Mouse (Mus musculus) fat pad, adult 2 months (tissue): Measurements from ENCODE around the gene Hexa.

Source experiments
- DNase-seq: peaks from one replicate; pipeline ENCODE4 v3.0.0-alpha.2; 2011; ENCODE audit warnings: low read depth, low spot score; ENCODE audit errors: extremely low read depth

Gene Hexa

DNA sequence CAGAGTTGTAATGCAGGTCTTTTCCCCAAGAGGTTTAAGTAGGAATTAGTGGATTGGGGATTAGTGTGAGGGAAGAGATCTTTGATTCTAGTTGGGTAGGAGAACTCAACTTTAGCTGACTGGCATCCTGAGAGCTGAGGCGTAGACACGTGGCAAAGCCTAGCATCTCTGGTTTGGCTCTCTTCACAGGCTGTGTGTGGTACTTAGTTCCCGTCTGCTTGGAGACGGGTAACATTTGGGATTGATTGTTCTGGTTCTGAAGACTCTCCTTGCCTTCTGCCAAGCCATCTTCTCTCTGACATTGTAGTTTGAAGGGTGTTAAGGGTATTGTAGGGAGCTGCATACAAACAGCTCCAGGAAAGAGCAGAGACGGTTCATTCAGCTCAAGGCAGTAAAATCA, 13.3 kb downstream of the Hexa start:
- no peak for DNase-seq

DNA sequence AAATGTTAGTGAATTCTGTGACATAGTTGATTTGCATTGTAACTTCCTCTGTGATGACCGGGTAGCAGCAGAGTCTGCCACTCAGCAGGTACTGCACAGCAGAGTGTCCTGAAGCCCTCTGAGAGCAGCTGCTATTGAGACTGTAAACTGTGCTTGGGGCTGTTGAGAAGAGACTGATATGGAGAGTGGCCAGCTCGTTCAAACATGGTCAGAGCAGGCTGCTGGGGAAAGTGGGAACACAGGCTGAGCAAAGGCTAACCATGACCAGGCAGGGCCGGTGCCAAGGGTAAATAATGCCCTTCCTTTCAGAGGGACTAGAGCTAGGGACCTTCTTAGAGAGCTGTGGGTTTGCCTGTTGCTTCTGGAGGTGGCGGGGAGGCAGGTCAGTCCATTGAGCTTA, 14.4 kb downstream of the Hexa start:
- DNase-seq: no peak

DNA sequence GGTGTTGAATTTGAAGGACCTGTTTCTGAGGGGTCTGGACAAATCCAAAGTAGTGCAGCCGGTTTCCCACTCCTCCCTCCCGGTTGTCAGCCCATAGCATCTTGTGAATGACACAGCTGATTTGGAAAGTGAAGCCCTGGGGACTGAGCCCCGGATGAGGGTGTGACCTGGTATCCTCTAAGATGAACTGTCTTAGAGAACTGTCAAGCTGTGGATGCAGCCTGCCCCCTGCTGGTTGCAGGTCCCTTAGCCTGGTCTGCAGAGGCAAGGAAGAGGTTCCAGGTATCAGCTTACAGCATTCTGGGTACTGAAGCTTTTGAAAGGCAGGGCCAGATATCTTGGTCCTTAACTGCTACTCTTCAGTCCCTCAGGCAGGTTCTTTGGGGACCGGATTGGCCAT, 26.3 kb downstream of the Hexa start:
- no peak for DNase-seq

DNA sequence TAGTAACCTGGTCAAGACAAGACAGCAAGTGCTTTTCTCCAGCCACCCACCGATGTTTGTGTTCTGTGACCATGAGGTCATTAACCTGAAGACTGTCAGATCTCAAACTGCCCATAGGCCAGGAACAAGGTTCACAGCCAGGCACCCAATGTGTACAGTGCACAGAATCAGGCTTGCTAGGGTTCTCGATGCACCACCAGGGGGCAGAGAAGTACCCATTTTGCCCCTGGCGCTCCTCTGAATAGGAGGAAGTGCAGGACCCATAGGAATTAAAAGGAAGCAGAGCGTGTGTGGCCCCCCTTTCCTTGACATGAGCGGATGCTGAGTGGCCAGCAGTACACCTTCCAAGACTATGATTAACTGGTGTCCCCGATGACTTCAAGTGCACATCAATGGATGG, 27.8 kb downstream of the Hexa start:
- DNase-seq: no peak

DNA sequence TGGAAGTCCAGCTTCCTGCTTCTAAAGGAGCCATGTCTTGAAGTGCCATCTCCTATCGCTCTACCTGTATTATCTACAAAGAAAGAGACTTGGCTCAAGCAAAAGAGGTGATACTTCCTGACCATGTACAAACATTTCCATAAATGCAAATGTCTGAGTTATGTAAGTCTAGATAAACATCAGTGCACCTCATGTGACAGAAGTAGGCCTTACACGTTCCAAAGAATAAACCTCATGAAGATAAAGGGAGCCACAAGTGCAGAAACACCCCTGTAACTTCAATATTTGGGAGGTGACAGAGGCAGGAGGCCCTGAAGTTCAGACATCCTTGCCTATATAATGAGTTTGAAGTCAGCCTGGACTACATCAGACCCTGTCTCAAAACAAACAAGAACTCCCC, 32.5 kb downstream of the Hexa start:
- no peak for DNase-seq

DNA sequence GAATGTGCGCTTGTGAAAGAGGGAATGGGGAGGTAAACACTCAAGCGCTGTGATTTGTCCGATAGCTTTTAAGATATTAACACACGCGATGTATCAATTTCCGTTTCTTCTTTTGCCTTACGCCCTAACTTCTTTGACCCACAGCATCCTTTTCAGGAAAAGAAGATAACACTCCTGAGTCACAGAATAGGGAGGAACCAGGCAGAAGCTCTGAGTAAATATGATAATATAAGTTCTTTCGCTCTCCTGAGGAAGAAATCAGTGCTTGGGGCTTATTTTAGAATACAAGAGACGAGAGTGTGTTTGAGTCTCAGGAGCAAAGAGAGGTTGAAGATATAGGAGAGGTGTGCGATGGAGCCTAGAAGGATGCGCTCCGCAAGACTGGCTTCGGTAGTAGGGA, 38.1 kb downstream of the Hexa start:
- DNase-seq: no peak

DNA sequence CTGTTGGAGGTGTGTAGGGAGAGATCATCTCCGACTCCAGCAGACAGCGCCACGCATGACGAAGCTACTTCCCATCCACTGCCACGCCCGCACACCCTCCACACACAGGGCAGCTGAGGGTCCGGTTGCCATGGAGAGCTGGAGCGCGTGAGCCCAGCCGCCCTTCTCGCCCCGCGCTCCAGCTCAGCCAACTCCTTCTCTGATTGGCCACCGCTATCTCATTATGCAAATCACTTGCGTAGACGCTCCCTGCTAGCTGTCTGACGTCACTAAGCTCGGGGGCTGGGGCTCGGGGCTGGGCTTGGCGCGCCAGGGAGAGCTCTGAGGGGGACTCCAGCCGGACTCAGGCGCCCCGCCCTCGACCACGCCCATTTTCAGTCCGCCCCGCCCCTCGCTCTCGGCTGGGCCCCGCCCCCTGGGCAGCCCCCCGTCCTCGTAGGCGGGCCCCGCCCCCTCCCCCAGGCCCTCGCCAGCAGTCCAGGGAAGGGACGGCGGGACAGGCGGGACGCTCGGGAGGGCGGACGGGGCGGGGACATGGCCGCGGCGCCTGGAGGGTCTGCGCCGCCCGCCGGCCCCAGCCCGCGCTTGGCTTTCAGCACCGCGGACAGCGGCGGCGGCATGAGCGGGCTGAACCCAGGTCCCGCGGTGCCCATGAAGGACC, 38.6 kb downstream of the Hexa start, which contains the start of gene Celf6:
Celf6 (plus strand) TSS at position 74 of the 661 bp plus-strand sequence.
- no peak for DNase-seq

DNA sequence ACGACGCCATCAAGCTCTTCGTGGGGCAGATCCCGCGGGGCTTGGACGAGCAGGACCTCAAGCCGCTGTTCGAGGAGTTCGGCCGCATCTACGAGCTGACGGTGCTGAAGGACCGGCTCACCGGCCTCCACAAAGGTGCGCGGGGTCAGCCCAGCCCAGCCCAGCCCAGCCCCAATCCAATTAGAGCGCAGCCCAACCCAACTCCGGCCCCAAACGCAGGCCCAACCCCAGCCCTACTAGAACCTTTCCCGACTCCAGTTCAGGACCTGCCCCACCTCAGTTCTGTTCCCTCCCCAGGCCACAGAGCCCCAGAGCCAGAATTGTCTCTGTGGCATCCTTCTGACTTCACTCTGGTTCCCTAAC, 39.1 kb downstream of the Hexa start:
- DNase-seq: no peak

DNA sequence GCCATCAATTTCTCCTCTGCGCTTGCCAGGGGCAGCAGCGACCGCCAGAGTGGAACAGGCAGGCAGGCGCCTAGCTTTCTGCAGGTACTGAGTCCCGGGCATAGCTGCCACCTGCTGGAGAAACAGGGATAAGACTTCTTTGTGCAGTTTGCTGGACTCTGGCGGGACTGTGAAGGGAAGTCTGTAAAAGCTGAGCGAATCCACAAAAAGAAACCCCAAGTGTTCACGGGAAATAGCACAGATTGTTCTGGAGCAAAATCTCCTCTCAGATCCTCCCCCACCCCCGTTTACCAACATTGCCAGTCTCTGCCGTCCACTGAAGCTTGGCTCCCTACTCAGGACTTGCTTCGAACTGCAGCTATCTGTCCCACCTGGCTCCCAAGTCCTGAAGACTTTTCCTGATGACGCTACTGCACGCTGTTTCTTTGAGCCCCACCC, 45.5 kb downstream of the Hexa start:
- no peak for DNase-seq

DNA sequence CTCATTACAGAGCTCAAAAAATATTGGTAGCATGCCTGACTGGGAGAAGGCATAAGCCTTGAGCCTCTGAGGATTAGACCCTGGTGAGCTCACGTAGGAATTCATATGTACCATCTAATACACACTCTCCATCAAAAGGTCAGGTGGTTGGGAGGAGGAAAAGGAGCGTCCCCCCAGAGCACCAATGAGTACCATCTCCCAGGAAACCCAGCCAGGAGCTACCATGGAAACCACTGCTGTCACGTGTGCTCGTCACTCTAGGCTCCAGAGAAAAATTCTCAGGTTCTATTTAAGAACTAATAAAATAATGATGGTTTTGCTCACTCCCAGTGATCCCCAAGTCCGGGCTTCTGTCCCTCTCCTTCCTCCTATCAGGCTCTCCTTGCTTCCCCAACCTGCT, 48.9 kb downstream of the Hexa start:
- no peak for DNase-seq

DNA sequence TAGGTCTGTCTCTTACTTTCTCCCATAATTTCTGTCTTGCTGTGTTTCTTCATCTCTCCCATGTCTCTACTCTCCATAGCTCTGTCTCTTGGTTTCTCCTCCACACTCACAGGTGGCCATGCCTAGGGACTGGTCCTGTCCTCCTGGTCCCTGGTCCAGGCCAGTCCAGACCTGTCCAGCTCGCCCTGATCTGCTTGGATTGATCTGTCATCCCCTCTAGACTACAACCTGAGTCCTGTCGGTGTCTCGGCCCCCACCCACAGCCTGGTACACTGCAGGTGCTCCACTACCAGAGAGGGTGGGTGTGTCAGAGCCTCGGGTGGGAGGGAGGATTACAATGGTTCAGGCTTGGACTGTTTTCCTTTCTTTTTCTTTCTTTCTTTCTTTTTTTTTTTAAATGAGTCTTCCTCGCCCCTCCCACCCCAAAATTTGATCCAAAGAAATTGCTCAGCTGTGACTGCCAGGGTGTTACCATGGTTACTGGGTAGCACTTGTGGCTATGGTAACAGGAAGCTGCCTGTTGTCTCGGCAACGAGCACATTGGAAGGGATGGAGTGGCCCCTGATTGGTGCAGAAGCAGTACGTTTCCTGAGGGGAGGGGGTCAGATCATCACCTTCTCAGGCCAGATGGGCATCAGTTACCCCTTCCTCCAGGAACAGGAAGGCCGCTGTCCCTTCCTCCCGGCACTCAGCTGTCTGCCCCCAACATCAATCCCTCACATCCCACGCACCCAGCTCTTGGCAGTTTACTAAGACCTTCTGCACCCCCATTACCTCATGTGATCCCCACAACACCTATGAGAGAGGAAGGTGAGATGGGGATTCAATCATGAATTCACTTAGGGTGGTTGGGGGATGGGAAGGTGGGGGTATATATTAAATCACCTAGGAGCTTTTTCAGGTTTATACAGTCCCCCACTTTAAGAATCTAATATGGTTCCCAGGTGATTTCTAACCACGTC, 49.7 kb downstream of the Hexa start:
- no peak for DNase-seq

DNA sequence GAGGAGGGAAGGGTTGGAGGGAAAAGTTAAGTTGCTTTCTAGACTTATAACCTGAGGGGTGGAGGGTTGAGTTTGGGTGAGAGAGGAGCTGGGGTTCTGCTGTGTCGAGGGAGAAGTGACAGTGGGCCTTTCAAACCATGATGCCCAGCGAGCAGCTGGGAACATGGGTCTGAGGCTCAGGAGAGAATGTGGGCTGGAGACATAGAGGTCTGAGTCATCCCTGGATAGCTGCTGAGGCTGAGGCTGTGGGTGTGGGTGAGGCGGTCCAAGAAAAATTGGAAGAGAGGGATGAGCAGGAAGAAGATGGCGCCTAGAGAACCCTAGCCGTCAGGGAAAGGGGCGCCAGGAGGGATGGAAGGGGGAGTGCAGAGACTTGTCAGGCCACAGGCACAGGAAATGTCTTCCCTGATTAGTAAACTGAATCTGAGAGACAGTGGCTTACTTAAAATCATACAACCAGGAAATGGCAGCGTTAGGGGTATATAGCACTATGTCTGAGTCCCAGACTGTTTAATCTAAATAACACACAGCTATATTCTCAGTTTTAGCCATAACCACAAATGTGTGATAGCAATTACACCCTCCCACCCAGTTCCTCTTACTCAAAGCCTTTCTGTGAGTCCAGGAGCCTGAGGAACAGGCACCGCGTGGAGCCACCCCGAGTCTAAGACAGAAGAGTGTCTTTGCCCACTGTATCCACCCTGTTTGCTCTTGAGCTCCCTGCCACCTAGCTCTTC, 50.5 kb downstream of the Hexa start:
- DNase-seq: no peak

DNA sequence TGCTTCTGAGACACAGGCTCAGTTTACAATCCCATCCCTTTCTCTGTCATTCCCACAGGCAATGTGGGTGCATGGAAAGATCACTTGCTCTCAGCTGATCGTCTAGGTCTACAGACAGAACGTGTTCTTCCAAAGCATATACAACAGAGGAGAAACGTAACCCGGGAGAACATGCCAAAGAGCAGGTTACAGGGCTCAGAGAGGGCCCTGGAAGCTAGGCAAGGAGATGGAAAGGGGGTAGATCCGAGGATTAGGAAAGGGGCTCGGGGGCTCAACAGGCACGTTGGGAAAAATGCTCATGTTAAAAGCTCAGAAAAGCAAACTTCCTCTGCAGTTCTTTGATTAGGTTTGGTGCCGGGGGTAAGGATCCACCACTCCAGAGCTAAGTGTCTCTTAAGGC, 62.3 kb downstream of the Hexa start:
- DNase-seq: no peak

DNA sequence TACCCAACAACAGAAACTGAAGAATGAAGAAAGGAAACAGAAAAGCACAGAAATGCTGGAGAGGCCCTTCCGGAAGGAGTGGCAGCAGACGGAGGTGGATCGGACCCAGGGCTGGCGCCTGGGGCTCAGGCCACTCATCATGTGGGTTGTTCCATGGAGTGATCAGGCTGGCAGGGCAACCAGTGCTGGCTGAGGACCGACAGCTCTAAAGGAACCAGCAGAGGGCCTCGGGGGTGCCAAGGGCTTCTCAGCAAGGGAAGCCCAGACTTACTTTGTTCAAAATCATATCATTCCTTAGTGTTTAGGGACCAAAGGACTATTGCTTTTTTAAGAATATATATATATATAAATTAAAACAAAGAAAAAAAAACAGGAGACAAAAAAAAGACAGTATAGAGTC, 66.6 kb downstream of the Hexa start:
- no peak for DNase-seq

DNA sequence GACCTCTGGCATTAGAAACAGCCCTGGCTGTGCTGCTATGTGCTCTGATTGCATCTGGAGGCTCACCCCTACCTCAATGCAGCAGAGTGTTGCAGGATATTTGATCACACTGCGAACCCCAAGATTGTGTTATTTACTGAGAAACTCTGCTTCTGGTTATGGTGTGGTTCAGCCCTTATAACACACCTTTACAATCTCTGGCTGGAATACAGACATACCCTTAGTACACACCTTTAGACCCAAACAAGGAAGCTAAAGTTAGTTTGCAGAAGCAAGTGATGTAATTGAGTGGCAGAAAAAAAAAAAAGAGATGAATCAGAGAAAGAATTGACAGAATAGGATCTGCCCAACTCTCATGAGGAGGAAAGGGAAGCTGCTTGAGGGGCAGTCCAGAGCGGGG, 71.6 kb downstream of the Hexa start:
- DNase-seq: no peak
